Mouse (Mus musculus) C2C12 (cell line): ENCODE measurements at regions not wholly inside any gene's neighbourhood (a gene's known extent, or its start where the extent isn't known, plus 50 kb on each side); places are given as distances from the start of the nearest gene placed in this dataset.
"Not testable (repeated sequence)": the region's sequence is repeated elsewhere in the genome, so short reads cannot be mapped to it uniquely, and the experiment has no call there.

ENCODE experiments used
- H3K27me3 ChIP-seq: one replicate; pipeline ENCODE4 v1.6.1; 2011; ENCODE audit not compliant: control insufficient read depth, insufficient read depth, insufficient read length
- H3K36me3 ChIP-seq: one replicate; pipeline ENCODE4 v1.6.1; 2011; ENCODE audit not compliant: control insufficient read depth, insufficient read depth
- H3K4me3 ChIP-seq: one replicate; pipeline ENCODE4 v1.5.1; 2011; ENCODE audit warnings: mild to moderate bottlenecking, control low read depth; ENCODE audit not compliant: poor library complexity, insufficient read depth, severe bottlenecking
- H3K79me2 ChIP-seq: one replicate; pipeline ENCODE4 v1.6.1; 2011; ENCODE audit not compliant: control insufficient read depth, insufficient read depth
- H3K79me3 ChIP-seq: one replicate; pipeline ENCODE4 v1.6.1; 2011; ENCODE audit warnings: low read depth, control low read depth
- H3ac ChIP-seq: one replicate; pipeline ENCODE3; 2011; ENCODE audit warnings: low read depth; ENCODE audit not compliant: control insufficient read depth, insufficient read length
- CEBPB ChIP-seq: IDR thresholded peaks from one replicate; pipeline ENCODE4 v1.6.1; 2011; ENCODE audit warnings: low read depth, mild to moderate bottlenecking, control low read depth, moderate library complexity
- CTCF ChIP-seq: IDR thresholded peaks from one replicate; pipeline ENCODE4 v1.5.1; 2011; ENCODE audit not compliant: control insufficient read depth, insufficient read depth, insufficient read length
- FOSL1 ChIP-seq: IDR thresholded peaks from one replicate; pipeline ENCODE4 v1.8.0; 2011; ENCODE audit warnings: mild to moderate bottlenecking, low read length; ENCODE audit not compliant: poor library complexity, insufficient read depth, severe bottlenecking
- MAX ChIP-seq: IDR thresholded peaks from one replicate; pipeline ENCODE4 v1.6.1; 2011; ENCODE audit warnings: mild to moderate bottlenecking, control low read depth
- MYOD1 ChIP-seq: IDR thresholded peaks from one replicate; pipeline ENCODE4 v1.6.1; 2011; ENCODE audit warnings: low read depth; ENCODE audit not compliant: control insufficient read depth, insufficient read length
- MYOG ChIP-seq: IDR thresholded peaks from one replicate; pipeline ENCODE4 v1.6.1; 2011; ENCODE audit not compliant: control insufficient read depth, insufficient read length; ENCODE audit errors: extremely low read depth
- USF1 ChIP-seq: IDR thresholded peaks from one replicate; pipeline ENCODE4 v1.6.1; 2011; ENCODE audit warnings: low read depth, mild to moderate bottlenecking, control low read depth, moderate library complexity

DNA sequence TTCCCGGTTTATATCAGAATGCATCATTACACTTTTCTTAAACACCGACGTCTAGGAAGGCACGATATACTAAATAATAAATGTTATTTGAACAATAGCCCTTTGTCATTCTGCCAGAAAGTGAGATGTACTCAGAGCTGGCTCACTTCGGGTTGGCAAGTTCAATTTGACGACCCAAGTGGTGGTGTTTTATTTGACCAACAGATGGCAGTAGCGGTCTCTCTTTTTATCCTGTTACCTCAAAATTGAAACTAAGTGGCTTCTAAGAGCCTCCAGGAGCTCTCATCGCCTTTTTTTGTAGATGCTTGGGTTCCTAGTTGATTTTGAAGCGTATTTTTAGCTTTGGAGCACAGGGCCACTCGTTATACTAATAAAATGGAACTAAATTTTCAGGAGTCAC, 66.7 kb upstream of the Chmp2b start:
- Histone ChIP-seq H3K79me3 (no peaks in the 10 kb centered on the region), H3K36me3 (no peaks in the 10 kb centered on the region), H3K79me2 (no peaks in the 10 kb centered on the region), H3ac (no peak overlapping the region), H3K4me3 (no peak overlapping the region), H3K27me3 (no peaks in the 10 kb centered on the region)
- TF ChIP-seq CEBPB: no peak
- TF ChIP-seq MYOD1: no peak
- no peak for TF ChIP-seq MYOG
- TF ChIP-seq FOSL1: no peak
- no peak for TF ChIP-seq CTCF
- no peak for TF ChIP-seq MAX
- no peak for TF ChIP-seq USF1

DNA sequence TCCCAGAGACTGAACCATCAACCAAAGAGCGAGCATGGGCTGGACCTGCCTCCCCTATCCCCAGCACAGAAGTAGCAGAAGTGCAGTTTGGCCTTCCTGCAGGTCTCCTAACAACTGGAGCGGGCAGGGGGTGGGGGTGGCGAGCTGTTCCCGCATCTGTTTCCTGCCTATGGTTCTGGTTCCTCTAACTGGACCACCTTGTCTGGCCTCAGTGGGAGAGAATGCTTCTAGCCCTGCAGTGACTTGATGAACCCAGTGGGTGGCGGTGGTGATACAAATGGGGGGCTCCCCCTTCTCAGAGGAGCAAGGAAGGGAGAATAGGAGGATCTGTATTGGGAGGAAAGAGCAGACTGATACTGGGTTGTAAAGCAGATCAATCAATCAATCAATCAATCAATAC, 69.2 kb upstream of the Chmp2b start:
- Histone ChIP-seq H3K79me3 (no peaks in the 10 kb centered on the region), H3K79me2 (no peaks in the 10 kb centered on the region), H3K36me3 (no peaks in the 10 kb centered on the region), H3K4me3 (no peak overlapping the region), H3K27me3 (no peaks in the 10 kb centered on the region), H3ac (no peak overlapping the region)
- TF ChIP-seq MYOG (no peak), MYOD1 (no peak), MAX (no peak), CEBPB (no peak), USF1 (no peak), FOSL1 (no peak), CTCF (no peak)

DNA sequence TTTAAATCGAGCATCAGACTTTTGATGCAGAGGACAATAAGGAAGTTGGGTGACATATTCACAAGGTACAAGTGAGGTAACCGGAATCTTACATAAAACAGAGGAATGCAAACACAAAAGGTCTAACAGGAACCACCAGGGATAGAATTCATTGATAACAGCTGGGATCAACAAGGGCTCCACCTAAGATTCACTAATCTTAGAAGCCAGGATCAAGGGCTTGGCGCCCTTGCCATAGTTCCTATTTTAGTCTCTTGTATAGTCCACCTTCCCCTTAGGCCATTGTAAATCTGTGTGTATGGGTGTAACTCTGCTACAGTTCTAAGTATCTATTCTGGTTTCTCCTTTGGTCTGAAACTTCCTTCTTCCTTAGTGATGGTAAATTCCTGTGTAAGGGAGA, 84.2 kb upstream of the Chmp2b start:
- not testable (repeated sequence) for H3K79me2 ChIP-seq, H3K27me3 ChIP-seq, H3K4me3 ChIP-seq, H3ac ChIP-seq, H3K79me3 ChIP-seq, H3K36me3 ChIP-seq

DNA sequence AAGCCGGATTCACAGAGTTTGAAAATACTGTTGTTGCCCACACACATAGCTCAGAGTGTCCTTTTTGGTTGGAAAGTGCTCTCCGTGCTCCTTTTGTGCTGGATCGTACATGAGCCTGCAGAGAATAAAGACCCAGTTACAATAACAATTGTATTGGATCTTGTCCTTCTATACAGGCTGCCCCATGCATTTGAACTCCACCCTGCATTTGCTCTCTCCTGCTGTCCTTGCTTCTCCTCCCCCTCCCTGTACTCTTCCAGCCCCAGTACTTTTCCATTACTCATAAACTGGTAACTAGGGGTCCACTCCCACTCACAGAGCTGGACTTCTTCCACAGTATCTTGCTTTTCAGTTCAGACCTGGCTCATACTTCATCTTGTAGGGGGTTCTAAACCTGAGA, 86.5 kb upstream of the Chmp2b start:
- TF ChIP-seq MYOD1: no peak
- no peak for TF ChIP-seq MAX
- no peak for TF ChIP-seq MYOG
- TF ChIP-seq CTCF: no peak
- no peak for TF ChIP-seq USF1
- TF ChIP-seq CEBPB: no peak
- no peak for TF ChIP-seq FOSL1
- Histone ChIP-seq H3K4me3 (no peak overlapping the region), H3K27me3 (no peaks in the 10 kb centered on the region), H3K79me3 (no peaks in the 10 kb centered on the region), H3K79me2 (no peaks in the 10 kb centered on the region), H3ac (no peak overlapping the region), H3K36me3 (no peaks in the 10 kb centered on the region)

DNA sequence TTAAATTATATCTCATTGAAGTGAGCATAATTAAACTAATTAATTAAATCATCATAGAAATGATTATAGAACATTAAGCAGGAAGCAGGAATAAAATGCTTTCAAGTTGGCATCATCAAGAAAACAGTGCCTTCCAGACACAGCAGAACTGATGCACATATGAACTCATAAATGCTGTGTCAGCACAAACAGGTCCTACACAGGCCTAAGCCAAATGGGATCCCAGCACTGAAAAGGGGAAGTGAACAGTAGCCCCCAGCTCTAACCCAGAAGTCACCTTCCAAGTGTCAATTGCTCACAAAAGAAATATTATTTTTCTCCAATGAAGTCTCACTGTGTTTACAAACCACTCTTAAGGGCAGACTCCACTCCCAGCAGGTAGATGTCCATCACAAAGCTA, 93.0 kb upstream of the Chmp2b start:
- Histone ChIP-seq H3K36me3 (no peaks in the 10 kb centered on the region), H3ac (no peak overlapping the region), H3K27me3 (no peaks in the 10 kb centered on the region), H3K79me2 (no peaks in the 10 kb centered on the region), H3K4me3 (no peak overlapping the region), H3K79me3 (no peaks in the 10 kb centered on the region)
- TF ChIP-seq USF1 (no peak), FOSL1 (no peak), MAX (no peak), MYOG (no peak), CEBPB (no peak), MYOD1 (no peak), CTCF (no peak)

DNA sequence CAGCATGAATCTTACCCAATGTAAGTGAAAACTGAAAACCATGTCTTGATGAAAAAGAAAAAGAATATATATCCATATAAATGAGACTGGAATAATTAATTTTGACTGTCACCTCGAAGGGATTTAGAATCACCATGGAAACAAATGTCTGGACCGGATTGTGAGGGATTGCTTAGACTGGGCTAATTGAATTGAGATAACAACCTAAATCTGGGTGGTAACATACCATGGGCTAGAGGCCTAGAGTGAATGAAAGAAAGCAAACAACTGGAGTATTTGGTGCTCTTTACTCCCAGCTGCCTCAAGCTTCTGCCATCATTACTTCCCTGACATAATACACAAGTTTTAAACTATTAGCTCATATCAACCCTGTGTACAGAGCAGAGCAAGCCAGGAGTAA, 95.3 kb upstream of the Chmp2b start:
- Histone ChIP-seq H3K27me3 (no peaks in the 10 kb centered on the region), H3ac (no peak overlapping the region), H3K36me3 (no peaks in the 10 kb centered on the region), H3K79me2 (no peaks in the 10 kb centered on the region), H3K79me3 (no peaks in the 10 kb centered on the region), H3K4me3 (no peak overlapping the region)
- TF ChIP-seq USF1 (no peak), MYOD1 (no peak), MYOG (no peak), CEBPB (no peak)

DNA sequence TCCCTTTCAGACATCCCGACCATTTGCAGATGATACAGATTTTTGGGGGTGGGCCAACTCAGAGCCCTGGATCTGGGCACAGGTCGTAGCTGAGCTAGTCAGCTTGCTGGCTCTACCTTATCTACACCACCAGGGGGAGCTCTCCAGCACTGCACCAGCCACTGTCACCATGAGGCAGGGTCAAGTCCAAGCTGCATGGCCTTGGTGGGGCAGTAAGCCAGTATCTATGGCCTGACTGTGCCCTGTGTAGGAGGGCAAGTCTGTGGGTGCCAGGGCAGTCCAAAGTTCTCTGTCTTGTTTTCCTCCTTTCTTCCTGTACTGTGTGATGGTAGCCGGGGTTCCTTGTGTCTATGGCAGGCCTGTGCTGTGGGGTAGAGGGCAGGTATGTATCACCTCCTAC, 102.3 kb upstream of the Chmp2b start:
- TF ChIP-seq CEBPB: no peak
- peak; percentile 34 for TF ChIP-seq CTCF
- Histone ChIP-seq H3K79me3 (no peaks in the 10 kb centered on the region), H3K79me2 (no peaks in the 10 kb centered on the region), H3ac (no peak overlapping the region), H3K27me3 (no peaks in the 10 kb centered on the region), H3K36me3 (no peaks in the 10 kb centered on the region), H3K4me3 (no peak overlapping the region)
